Mouse (Mus musculus) right cerebral cortex, postnatal 14 days (tissue): ENCODE results near the gene Prok1.
A peak's percentile ranks its signal among the peaks of the same experiment; 100 is the strongest.

ENCODE experiments used
- DNase-seq: peaks from one replicate; pipeline ENCODE4 v3.0.0; 2022

Gene Prok1

GRCm38 (mm10) chr3:107233945-107234344 is 5.6 kb downstream of the Prok1 start:
- no peak for DNase-seq

DNA sequence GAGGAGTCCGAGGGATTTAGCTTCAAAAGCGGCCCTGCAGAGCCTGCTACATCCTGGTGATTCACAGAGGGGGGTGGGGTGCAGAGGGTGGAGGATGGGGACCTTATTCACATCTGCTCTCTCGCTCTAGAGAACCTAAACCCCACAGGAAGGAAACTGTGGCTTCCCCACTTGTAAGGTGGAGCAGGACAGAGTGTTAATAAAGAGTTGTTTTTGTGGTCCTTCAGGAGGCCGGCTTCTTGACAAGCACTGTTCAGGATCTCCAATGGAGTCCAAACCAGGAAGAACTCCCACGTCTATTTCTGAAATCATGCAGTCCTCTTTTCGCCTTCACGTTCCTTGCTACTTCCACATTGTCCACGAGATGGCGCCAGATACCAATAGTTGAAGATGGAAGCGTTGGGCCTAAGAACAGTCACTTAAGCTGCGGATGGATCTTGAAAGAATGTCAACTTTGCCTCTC is 6.1 kb downstream of the Prok1 start:
- peak; percentile 88 for DNase-seq

- DNase-seq = no peak
Observed at GRCm38 (mm10) chr3:107231202-107231601, 8.3 kb downstream of the Prok1 start.

GRCm38 (mm10) chr3:107230527-107230926 is 9.0 kb downstream of the Prok1 start, which contains the start of gene A630076J17Rik:
TSS of gene A630076J17Rik (plus strand) at chr3:107230614.
- no peak for DNase-seq

- no peak for DNase-seq
Observed at GRCm38 (mm10) chr3:107229822-107230221, 9.7 kb downstream of the Prok1 start.

- DNase-seq = no peak
Observed at GRCm38 (mm10) chr3:107229221-107229620, 10.3 kb downstream of the Prok1 start.

DNA sequence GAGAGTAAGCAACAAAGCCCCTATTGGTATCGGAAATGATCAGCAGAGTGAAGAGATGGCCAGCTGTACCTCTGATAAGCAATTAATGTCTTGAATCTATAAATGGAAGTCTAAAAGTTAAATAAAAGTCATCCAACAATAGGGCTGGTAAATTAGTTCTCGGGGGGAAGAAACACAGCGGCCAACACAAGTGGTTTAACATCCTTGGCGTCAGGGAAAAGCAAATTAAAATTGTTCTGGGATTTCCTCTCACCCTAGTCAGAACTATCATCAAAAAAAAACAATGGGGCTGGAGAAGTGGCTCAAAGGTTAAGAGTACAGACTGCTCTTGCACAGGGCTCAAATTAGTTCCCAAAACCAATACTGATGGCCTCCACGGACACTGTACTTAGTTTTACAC is 13.7 kb downstream of the Prok1 start:
- no peak for DNase-seq

DNA sequence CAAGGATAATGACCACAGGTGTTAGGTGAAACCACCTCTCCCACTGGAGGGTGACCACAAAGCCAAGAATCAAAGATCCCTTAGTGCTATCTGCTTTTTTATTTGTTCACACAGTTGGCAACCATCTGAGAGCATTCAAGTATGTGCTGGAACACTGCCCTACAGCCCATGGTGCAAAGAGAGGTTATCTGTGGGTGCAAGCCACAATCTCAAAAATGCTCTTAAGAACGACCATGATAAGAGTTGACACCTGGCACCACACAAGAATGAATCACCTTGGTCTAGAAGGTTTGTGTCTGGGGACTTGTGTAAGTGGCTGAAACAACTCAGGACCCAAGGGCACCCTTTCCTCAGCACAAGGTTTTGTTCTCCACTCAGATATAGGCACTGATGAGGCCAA is 16.3 kb downstream of the Prok1 start:
- no peak for DNase-seq

DNA sequence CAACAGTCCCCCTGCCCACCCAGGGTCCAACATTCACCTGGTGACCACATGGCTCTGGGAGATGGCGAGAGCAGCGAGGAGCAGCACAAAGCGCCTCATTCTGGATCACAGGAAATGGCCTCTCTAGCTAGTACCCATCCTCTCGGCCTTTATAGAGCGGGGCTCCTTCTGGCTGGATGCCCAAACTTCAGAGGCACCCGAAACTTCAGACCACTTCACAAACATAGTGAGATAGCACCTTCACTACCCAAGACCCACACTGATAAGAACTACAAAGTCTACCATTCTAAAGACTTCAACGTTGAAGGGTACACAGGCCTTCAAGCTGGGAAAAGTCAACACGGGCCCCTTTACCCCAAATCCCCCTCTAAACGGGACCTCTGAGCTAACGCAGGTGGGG is 17.9 kb downstream of the Prok1 start, which contains the start of gene Cym:
Gene Cym, minus strand, starts transcription at position 125 of the 400 bp plus-strand sequence.
- no peak for DNase-seq

DNA sequence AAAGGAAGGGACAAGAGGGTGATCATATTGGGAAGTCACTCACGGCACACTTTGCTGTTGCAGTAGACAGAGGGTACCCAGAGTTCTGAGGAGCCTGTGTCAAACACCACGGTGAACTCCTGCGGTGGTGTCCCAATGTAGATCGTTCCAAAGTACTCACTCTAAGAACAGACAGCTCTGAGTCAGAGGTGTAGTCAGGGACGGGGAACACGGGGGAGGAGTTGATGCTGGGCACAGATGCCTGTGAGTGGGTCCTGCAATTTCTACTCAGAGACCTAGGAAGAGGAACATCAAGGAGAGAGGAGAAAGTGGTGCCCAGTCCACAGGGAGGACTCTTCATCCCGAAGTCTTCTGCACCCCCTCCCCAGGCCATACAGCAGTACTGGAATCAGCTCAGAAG is 20.9 kb downstream of the Prok1 start:
- no peak for DNase-seq

DNA sequence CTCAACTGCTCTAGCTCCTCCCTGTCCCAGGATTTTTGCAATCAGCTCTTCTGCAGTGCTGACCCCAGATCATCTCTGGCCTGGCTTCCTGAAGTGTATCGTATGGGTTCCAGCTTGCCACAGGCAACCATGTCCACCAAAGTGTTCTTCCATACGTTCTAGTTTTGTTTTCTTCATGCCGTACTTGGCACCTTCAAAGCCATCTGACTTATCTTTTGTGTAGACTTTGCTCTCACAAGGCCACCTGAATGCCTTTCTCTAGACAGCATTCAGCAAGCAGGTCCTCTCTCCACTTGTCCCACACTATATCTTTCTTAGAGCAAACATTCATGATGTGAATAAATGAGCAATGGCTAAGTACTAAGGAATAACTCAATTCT is 22.4 kb downstream of the Prok1 start:
- no peak for DNase-seq

GRCm38 (mm10) chr3:107216400-107217100 is 23.0 kb downstream of the Prok1 start:
- no peak for DNase-seq

GRCm38 (mm10) chr3:107214606-107215005 is 24.9 kb downstream of the Prok1 start:
- DNase-seq = no peak

GRCm38 (mm10) chr3:107207625-107208253 is 31.8 kb downstream of the Prok1 start:
- no peak for DNase-seq

DNA sequence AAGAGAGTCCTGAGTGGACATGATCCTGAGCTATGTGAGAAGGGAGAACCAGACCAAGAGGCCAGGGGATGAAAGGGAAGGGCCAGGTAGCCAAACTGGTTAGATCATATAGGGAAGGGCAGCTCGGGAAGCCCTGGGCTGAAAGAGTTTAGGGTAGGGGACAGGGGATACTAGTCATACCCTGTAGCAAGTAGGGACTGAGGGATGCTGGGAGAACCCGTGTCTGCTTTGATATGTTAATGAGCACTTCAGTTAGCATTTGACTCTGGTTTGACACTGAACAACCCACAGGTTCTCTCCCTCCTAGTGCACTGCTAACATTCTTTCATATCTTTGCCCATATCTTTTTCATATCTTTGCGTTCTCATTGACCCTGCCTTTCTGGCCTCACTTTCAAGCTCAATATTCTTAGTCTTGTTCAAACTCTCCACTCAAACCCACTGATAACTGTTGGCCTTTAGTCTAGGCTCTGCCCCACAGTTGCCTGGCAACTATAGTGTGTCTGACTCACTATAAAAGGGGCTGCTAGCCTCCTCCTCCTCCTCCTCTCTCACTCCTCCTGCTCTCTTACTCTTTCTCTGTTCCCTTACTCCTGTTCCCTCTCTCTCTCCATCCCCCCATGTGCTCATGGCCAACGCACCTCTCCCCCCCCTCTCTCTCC is 32.9 kb downstream of the Prok1 start:
- no peak for DNase-seq

GRCm38 (mm10) chr3:107205994-107206393 is 33.5 kb downstream of the Prok1 start:
- DNase-seq = peak; percentile 74

DNA sequence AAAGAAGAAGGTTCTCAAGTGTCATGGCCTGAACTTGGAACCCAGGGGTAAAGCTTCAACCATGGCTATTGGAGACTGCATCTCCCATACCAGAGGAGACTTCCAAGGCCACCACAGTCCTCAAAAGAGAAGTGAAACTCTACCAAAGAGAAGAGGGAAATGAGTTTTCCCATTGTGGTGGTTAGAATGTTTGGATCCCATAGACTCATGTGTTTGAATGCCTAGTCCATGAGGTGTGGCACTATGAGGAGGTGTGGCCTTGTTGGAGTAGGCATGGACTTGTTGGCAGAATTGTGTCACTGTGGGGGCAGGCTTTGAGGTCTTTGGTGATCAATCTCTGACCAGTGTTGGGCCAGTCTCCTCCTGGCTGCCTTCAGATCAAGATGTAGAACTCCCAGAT is 34.3 kb downstream of the Prok1 start:
- DNase-seq = no peak

DNA sequence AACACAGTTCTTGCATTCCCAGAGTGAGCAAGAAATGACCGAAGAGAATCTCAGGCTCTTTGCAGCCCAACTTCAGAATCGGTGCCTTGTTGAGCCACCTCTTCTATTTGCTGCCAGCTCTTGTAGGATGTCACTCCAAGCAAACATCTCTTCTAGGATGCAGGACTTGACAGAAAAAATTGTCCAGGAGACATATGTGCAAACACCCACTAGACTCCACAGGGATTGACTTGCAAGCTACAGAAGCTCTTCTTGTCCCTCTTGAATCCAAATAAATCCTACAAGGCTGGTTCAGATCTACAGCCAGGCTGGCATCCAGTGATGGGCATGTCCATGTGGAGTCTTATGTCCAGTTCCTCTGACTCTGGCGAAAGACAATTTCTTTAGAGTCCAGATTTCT is 35.1 kb downstream of the Prok1 start:
- DNase-seq = no peak

- DNase-seq = no peak
Observed at GRCm38 (mm10) chr3:107201310-107202180, 38.0 kb downstream of the Prok1 start.

DNA sequence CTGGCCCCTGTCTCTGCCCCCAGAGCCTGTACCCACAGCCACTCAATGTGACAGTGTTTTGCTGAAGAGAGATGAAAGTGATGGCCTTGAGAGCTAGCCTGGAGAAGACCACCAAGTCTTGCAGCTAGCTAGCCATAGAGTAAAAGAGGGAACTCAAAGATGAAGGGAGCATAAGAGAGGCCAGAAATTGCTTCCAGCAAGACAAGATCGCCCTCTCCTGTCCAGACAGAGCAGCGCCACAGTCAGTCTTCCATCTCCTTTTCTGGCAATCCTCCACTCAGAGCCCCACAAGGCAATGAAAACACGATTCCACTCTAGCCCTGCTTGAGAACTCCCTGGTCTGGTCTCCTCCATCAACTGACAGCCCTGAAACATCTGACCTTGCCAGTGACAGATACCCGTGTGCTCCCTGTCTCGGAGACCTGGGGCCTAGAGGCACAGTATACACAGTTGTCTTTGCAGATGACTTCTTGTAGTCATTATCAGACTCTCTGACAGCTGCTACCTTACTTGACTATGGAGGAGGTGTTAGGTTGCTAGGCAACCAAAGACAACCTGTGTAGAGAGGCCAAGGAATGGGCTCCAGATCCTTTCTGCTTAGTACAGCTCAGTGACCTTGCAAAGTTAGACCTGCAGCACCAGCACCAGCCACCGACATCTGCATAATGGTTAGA is 51.1 kb downstream of the Prok1 start:
- DNase-seq = peak; percentile 73

- peak; percentile 18 for DNase-seq
Observed at GRCm38 (mm10) chr3:107187022-107187421, 52.5 kb downstream of the Prok1 start.

DNA sequence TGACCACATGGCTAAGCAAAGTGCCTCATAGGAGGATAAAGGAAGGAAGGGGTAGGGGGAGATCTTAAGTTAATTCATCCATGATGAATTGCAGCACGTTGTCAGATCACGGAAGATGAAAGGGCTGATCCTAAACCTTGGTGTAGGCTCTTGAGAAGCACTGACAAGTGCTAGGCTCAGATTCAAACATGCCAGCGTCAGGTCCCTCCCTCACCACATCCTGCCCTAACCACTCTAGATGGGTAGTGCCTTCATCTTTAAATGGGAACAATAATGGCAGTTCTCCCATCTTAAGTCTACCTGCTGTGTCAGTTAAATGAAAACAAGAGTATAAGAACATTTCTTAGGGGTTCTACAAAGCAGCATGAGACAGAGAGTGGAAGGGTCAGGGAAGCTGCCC is 53.9 kb downstream of the Prok1 start:
- DNase-seq = no peak
